Mouse (Mus musculus): Measurements from ENCODE around the gene Hmga2. TPM values are rescaled to one million over a fixed set of nuclear protein-coding genes. Genes with fewer than 3 reads are reported as not detected.

Hmga2 gene
- polyA plus RNA-seq (2014; fragmentation: Nextera tagmentation; extraction: Ambion mirVana) = 11.1 and 18.0 TPM in 2 replicates

DNA sequence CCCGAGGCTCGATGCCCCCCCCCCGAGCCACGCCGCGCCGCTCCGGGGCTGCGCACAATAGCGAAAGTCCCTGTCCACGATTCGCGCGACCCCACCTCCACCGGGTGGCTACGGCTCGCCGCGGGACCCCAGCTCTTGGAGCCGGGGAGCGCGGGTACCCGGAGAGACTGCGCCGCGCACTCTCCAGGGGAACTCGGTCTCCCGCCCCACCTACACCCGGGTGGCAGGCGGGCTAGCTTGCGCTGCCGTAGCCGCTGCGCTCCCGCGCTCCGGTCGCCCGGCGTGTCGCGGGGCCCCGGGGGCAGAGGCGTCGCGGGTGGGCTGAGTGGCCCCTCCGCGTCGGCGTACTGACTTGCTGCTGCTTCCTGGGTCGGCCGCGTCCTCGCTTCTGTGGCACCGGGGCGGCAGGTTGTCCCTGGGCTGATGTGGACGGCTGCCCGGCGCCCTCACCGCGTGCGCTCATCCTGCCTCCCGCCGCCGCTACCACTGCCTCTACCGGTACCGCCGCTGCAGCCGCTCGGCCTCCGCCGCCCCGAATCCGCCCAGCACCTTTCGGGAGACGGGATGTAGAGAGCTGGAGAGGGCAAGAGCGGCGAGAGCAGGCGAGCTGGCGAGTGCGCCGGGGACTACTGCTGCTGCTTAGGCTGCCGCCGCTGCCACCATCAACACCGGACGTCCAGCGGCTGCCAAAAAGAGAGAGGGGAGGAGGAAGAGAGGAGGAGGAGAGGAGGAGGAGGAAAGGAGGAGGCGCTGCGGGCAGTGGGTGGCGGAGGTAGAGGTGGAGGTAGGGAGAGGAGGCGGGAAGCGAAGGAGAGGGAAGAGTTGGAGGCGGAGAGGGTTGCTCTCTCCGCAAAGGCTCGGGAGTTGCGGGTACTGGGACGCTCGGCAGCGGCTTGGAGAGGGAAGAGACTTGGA is at the start of gene Hmga2:
TSS of gene Hmga2 (minus strand) at position 869 of the 915 bp plus-strand sequence.
- WGBS = under 1% methylated on average over 72 of the region's 99 CpGs
- DNase-seq (ENCODE audit: low spot score) (peak; percentile 88), ATAC-seq (ENCODE audit: low read depth) (peak; percentile 68)

GRCm38 (mm10) chr10:120522959-120523358 is 46.7 kb upstream of the Hmga2 start:
- H3K27me3 ChIP-seq (replicated peaks; ENCODE audit: control insufficient read depth, insufficient read depth, low read length) = no peaks in the 10 kb centered on the region
- no peak overlapping the region for H3K9ac ChIP-seq (ENCODE audit: low read depth, low read length)
- 80% methylated on average over 2 of the region's 2 CpGs for WGBS
- H3K4me1 ChIP-seq (ENCODE audit: control insufficient read depth, insufficient read depth, low read length) = no peaks in the 10 kb centered on the region
- no peak overlapping the region for H3K4me3 ChIP-seq (ENCODE audit: low read depth, low read length)
- DNase-seq (ENCODE audit: low spot score) (no peak), ATAC-seq (ENCODE audit: low read depth) (no peak)
- no peaks in the 10 kb centered on the region for H3K36me3 ChIP-seq (ENCODE audit: control insufficient read depth, insufficient read depth, low read length)
- no peak overlapping the region for H3K4me2 ChIP-seq (ENCODE audit: low read depth, low read length)
- peaks cover 10% of the 10 kb centered on the region; the same call in 1 of the 2 replicates for H3K9me3 ChIP-seq (ENCODE audit: control insufficient read depth, low read length)
- no peak overlapping the region for H3K27ac ChIP-seq (replicated peaks; ENCODE audit: low read depth, low read length)

More for the DNA sequence above, at the start of gene Hmga2:
- Histone ChIP-seq H3K4me2 (ENCODE audit: low read depth, low read length) (peak within 1 kb of the TSS; percentile 99), H3K36me3 (ENCODE audit: control insufficient read depth, insufficient read depth, low read length) (no peaks in the 10 kb centered on the region), H3K4me3 (ENCODE audit: low read depth, low read length) (peak within 1 kb of the TSS; percentile 75), H3K4me1 (ENCODE audit: control insufficient read depth, insufficient read depth, low read length) (no peaks in the 10 kb centered on the region), H3K27ac (replicated peaks; ENCODE audit: low read depth, low read length) (peak within 1 kb of the TSS; percentile 92), H3K9ac (ENCODE audit: low read depth, low read length) (peak within 1 kb of the TSS; percentile 96), H3K27me3 (replicated peaks; ENCODE audit: control insufficient read depth, insufficient read depth, low read length) (no peaks in the 10 kb centered on the region), H3K9me3 (ENCODE audit: control insufficient read depth, low read length) (no peaks in the 10 kb centered on the region)

DNA sequence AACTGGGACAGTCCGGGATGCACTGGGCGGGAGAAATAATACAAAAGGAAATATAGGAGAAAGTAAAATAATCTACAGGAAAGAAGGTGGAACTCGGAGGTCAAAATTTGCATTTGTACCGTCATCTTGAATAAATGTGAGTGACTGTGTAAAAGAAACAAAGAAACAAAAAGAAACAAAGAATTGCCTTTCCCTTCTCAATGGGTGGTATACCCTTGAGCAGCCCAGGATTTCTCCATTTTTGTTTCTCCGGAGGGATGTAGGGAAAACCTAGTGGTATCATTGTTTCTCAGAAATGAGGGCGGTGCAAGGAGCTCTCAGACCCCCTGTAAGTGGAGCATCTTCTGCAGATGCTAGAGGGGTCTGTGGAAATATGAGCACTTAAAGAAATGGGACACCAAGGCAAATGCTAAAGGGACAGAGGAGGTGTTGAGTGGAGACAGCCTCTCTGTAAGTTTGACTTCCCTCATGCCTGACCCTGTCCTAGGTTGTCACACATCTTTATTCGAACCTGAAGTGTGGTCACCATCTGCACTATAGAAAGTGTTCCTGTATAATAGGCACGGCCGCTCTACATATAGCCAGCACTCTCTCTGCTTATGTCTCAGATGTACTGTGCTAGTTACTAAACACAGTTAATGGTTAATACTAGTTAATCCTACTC is 45.8 kb upstream of the Hmga2 start:
- no peak overlapping the region for H3K9ac ChIP-seq (ENCODE audit: low read depth, low read length)
- ATAC-seq (ENCODE audit: low read depth) = no peak
- no peak overlapping the region for H3K4me3 ChIP-seq (ENCODE audit: low read depth, low read length)
- H3K9me3 ChIP-seq (ENCODE audit: control insufficient read depth, low read length) = peaks cover 10% of the 10 kb centered on the region; the same call in 1 of the 2 replicates
- H3K27me3 ChIP-seq (replicated peaks; ENCODE audit: control insufficient read depth, insufficient read depth, low read length) = no peaks in the 10 kb centered on the region
- H3K4me1 ChIP-seq (ENCODE audit: control insufficient read depth, insufficient read depth, low read length) = no peaks in the 10 kb centered on the region
- H3K36me3 ChIP-seq (ENCODE audit: control insufficient read depth, insufficient read depth, low read length) = no peaks in the 10 kb centered on the region
- DNase-seq (ENCODE audit: low spot score) = no peak
- H3K27ac ChIP-seq (replicated peaks; ENCODE audit: low read depth, low read length) = no peak overlapping the region
- 75% methylated on average over 9 of the region's 9 CpGs for WGBS
- H3K4me2 ChIP-seq (ENCODE audit: low read depth, low read length) = no peak overlapping the region

GRCm38 (mm10) chr10:120516311-120516710 is 40.0 kb upstream of the Hmga2 start:
- Histone ChIP-seq H3K4me1 (ENCODE audit: control insufficient read depth, insufficient read depth, low read length) (peaks cover 5% of the 10 kb centered on the region), H3K9me3 (ENCODE audit: control insufficient read depth, low read length) (peaks cover 10% of the 10 kb centered on the region; the same call in 1 of the 2 replicates), H3K4me2 (ENCODE audit: low read depth, low read length) (no peak overlapping the region), H3K27me3 (replicated peaks; ENCODE audit: control insufficient read depth, insufficient read depth, low read length) (no peaks in the 10 kb centered on the region), H3K9ac (ENCODE audit: low read depth, low read length) (no peak overlapping the region), H3K4me3 (ENCODE audit: low read depth, low read length) (no peak overlapping the region), H3K27ac (replicated peaks; ENCODE audit: low read depth, low read length) (no peak overlapping the region), H3K36me3 (ENCODE audit: control insufficient read depth, insufficient read depth, low read length) (no peaks in the 10 kb centered on the region)
- ATAC-seq (ENCODE audit: low read depth) = no peak
- DNase-seq (ENCODE audit: low spot score) = no peak
- 31% methylated on average over 8 of the region's 8 CpGs for WGBS

GRCm38 (mm10) chr10:120513721-120514120 is 37.5 kb upstream of the Hmga2 start:
- Histone ChIP-seq H3K4me2 (ENCODE audit: low read depth, low read length) (0 out of 2 replicates have a peak overlapping the region, but pooled peaks have one; percentile 10), H3K27ac (replicated peaks; ENCODE audit: low read depth, low read length) (no peak overlapping the region), H3K9me3 (ENCODE audit: control insufficient read depth, low read length) (no peaks in the 10 kb centered on the region)

GRCm38 (mm10) chr10:120512946-120513345 is 36.7 kb upstream of the Hmga2 start:
- Histone ChIP-seq H3K4me3 (ENCODE audit: low read depth, low read length) (no peak overlapping the region), H3K4me2 (ENCODE audit: low read depth, low read length) (peak overlapping the region; percentile 15; the same call in 1 of the 2 replicates), H3K4me1 (ENCODE audit: control insufficient read depth, insufficient read depth, low read length) (peaks cover 5% of the 10 kb centered on the region), H3K36me3 (ENCODE audit: control insufficient read depth, insufficient read depth, low read length) (no peaks in the 10 kb centered on the region), H3K9ac (ENCODE audit: low read depth, low read length) (no peak overlapping the region), H3K27me3 (replicated peaks; ENCODE audit: control insufficient read depth, insufficient read depth, low read length) (no peaks in the 10 kb centered on the region), H3K27ac (replicated peaks; ENCODE audit: low read depth, low read length) (no peak overlapping the region), H3K9me3 (ENCODE audit: control insufficient read depth, low read length) (no peaks in the 10 kb centered on the region)
- DNase-seq (ENCODE audit: low spot score) = peak; percentile 83
- no peak for ATAC-seq (ENCODE audit: low read depth)
- 25% methylated on average over 4 of the region's 4 CpGs for WGBS

More at GRCm38 (mm10) chr10:120513721-120514120, 37.5 kb upstream of the Hmga2 start:
- H3K36me3 ChIP-seq (ENCODE audit: control insufficient read depth, insufficient read depth, low read length) = no peaks in the 10 kb centered on the region
- H3K4me3 ChIP-seq (ENCODE audit: low read depth, low read length) = no peak overlapping the region
- peaks cover 5% of the 10 kb centered on the region for H3K4me1 ChIP-seq (ENCODE audit: control insufficient read depth, insufficient read depth, low read length)
- no peak for ATAC-seq (ENCODE audit: low read depth)
- no peak overlapping the region for H3K9ac ChIP-seq (ENCODE audit: low read depth, low read length)
- WGBS = 33% methylated on average over 9 of the region's 9 CpGs
- H3K27me3 ChIP-seq (replicated peaks; ENCODE audit: control insufficient read depth, insufficient read depth, low read length) = no peaks in the 10 kb centered on the region
- DNase-seq (ENCODE audit: low spot score) = no peak

GRCm38 (mm10) chr10:120512121-120512520 is 35.9 kb upstream of the Hmga2 start:
- 87% methylated on average over 8 of the region's 8 CpGs for WGBS
- ATAC-seq (ENCODE audit: low read depth) = no peak
- no peaks in the 10 kb centered on the region for H3K36me3 ChIP-seq (ENCODE audit: control insufficient read depth, insufficient read depth, low read length)

GRCm38 (mm10) chr10:120503959-120504358 is 27.7 kb upstream of the Hmga2 start:
- no peak for DNase-seq (ENCODE audit: low spot score)
- no peak overlapping the region for H3K27ac ChIP-seq (replicated peaks; ENCODE audit: low read depth, low read length)
- no peaks in the 10 kb centered on the region for H3K27me3 ChIP-seq (replicated peaks; ENCODE audit: control insufficient read depth, insufficient read depth, low read length)
- no peak overlapping the region for H3K4me3 ChIP-seq (ENCODE audit: low read depth, low read length)
- WGBS = 74% methylated on average over 5 of the region's 5 CpGs
- no peaks in the 10 kb centered on the region for H3K36me3 ChIP-seq (ENCODE audit: control insufficient read depth, insufficient read depth, low read length)
- no peaks in the 10 kb centered on the region for H3K9me3 ChIP-seq (ENCODE audit: control insufficient read depth, low read length)
- no peaks in the 10 kb centered on the region for H3K4me1 ChIP-seq (ENCODE audit: control insufficient read depth, insufficient read depth, low read length)
- H3K9ac ChIP-seq (ENCODE audit: low read depth, low read length) = no peak overlapping the region
- ATAC-seq (ENCODE audit: low read depth) = no peak
- no peak overlapping the region for H3K4me2 ChIP-seq (ENCODE audit: low read depth, low read length)

More at GRCm38 (mm10) chr10:120512121-120512520, 35.9 kb upstream of the Hmga2 start:
- no peaks in the 10 kb centered on the region for H3K9me3 ChIP-seq (ENCODE audit: control insufficient read depth, low read length)
- H3K4me2 ChIP-seq (ENCODE audit: low read depth, low read length) = no peak overlapping the region
- H3K4me1 ChIP-seq (ENCODE audit: control insufficient read depth, insufficient read depth, low read length) = peaks cover 5% of the 10 kb centered on the region
- H3K27ac ChIP-seq (replicated peaks; ENCODE audit: low read depth, low read length) = no peak overlapping the region
- no peak overlapping the region for H3K9ac ChIP-seq (ENCODE audit: low read depth, low read length)
- no peak overlapping the region for H3K4me3 ChIP-seq (ENCODE audit: low read depth, low read length)
- DNase-seq (ENCODE audit: low spot score) = no peak
- no peaks in the 10 kb centered on the region for H3K27me3 ChIP-seq (replicated peaks; ENCODE audit: control insufficient read depth, insufficient read depth, low read length)
